Mouse (Mus musculus) retina, postnatal 1 day (tissue): Measurements from ENCODE around the gene Col4a3bp.
"Not testable (repeated sequence)": the region's sequence is repeated elsewhere in the genome, so short reads cannot be mapped to it uniquely, and the experiment has no call there.

ENCODE experiments used
- DNase-seq: peaks from one replicate; pipeline ENCODE4 v3.0.0-alpha.2; 2012

The Col4a3bp gene

GRCm38 (mm10) chr13:96658936-96659335, 116.5 kb downstream of the Col4a3bp start:
- no peak for DNase-seq

GRCm38 (mm10) chr13:96660095-96660860, 117.9 kb downstream of the Col4a3bp start:
- DNase-seq = peak; percentile 52

- DNase-seq = not testable (repeated sequence)
Observed at GRCm38 (mm10) chr13:96663120-96663519, 120.7 kb downstream of the Col4a3bp start.

- DNase-seq = no peak
Observed at GRCm38 (mm10) chr13:96664419-96664974, 122.1 kb downstream of the Col4a3bp start.

GRCm38 (mm10) chr13:96670019-96670405, 127.6 kb downstream of the Col4a3bp start:
- DNase-seq = no peak

GRCm38 (mm10) chr13:96670406-96671077, 128.1 kb downstream of the Col4a3bp start, which contains the start of gene Hmgcr:
Gene Hmgcr, minus strand, starts transcription at chr13:96670936.
- peak; percentile 99 for DNase-seq

- no peak for DNase-seq
Observed at GRCm38 (mm10) chr13:96671078-96671905, 128.9 kb downstream of the Col4a3bp start.

- peak; percentile 23 for DNase-seq
Observed at GRCm38 (mm10) chr13:96671906-96672234, 129.5 kb downstream of the Col4a3bp start.

GRCm38 (mm10) chr13:96672276-96672675, 129.9 kb downstream of the Col4a3bp start:
- no peak for DNase-seq

GRCm38 (mm10) chr13:96673817-96674216, 131.4 kb downstream of the Col4a3bp start:
- DNase-seq = no peak

GRCm38 (mm10) chr13:96675756-96676155, 133.3 kb downstream of the Col4a3bp start:
- no peak for DNase-seq

GRCm38 (mm10) chr13:96677071-96677470, 134.7 kb downstream of the Col4a3bp start:
- DNase-seq = no peak

GRCm38 (mm10) chr13:96678616-96679015, 136.2 kb downstream of the Col4a3bp start:
- DNase-seq = no peak

- DNase-seq = no peak
Observed at GRCm38 (mm10) chr13:96680163-96681087, 138.0 kb downstream of the Col4a3bp start.

GRCm38 (mm10) chr13:96681088-96681620, 138.7 kb downstream of the Col4a3bp start:
- no peak for DNase-seq

- DNase-seq = no peak
Observed at GRCm38 (mm10) chr13:96684779-96685178, 142.4 kb downstream of the Col4a3bp start.

GRCm38 (mm10) chr13:96687261-96687660, 144.8 kb downstream of the Col4a3bp start:
- DNase-seq = no peak
